Mouse (Mus musculus) MN1 (cell line): ENCODE results near the gene Krtap10-10.
"Not testable (repeated sequence)": the region's sequence is repeated elsewhere in the genome, so short reads cannot be mapped to it uniquely, and the experiment has no call there.

Source experiments
- DNase-seq: peaks from one replicate; pipeline ENCODE4 v3.0.0-alpha.2; 2016; ENCODE audit warnings: low spot score

Gene Krtap10-10

GRCm38 (mm10) chr10:77835647-77836046 is at the start of gene Krtap10-10:
Krtap10-10 (plus strand) TSS chr10:77835947.
- no peak for DNase-seq

- peak; percentile 42 for DNase-seq
These were observed 47.9 kb upstream of the Krtap10-10 start, which contains the start of gene Gm7137 for GRCm38 (mm10) chr10:77787876-77788275. Gm7137 (minus strand) TSS chr10:77788200.

- DNase-seq, result no peak
These were observed 47.1 kb upstream of the Krtap10-10 start for GRCm38 (mm10) chr10:77788621-77789020.

- DNase-seq, result no peak
These were observed 40.8 kb upstream of the Krtap10-10 start, which contains the start of gene Gm9639 for GRCm38 (mm10) chr10:77794976-77795375. Gm9639 (minus strand) TSS chr10:77795076.

GRCm38 (mm10) chr10:77797677-77798076 is 38.1 kb upstream of the Krtap10-10 start:
- DNase-seq, result no peak

DNA sequence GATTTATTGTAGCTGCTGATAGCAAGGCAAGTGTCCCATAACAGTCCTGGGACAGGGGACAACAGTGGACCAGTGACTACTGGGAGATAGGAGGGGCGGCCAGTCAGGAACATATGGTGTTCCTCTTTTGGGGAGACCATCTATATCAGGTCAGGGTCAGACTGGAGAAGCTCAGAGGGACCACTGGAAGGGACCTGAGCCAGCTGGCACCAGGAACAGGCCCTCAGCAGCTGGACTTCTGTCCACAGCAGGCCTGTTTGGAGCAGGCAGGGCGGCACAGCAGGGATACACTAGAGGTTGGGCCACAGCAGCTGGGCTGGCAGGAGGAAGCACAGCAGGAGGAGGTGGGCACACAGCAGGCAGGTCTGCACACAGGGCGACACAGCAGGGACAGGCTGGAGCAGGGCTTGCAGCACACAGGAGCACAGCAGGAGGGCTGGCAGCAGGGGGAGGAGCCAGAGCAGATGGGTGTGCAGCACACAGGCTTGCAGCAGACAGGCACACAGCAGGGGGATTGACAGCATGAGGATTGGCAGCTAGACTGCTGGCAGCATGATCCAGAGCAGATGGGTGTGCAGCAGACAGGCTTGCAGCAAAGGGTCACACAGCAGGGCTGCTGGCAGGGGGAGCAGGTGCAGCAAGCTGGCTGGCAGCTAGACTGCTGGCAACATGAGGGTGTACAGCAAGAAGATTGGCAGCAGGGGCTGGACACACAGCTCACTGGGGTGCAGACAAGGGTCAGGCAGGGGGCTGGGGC is 37.4 kb upstream of the Krtap10-10 start:
- DNase-seq, result not testable (repeated sequence)

- DNase-seq, result no peak
These were observed 36.7 kb upstream of the Krtap10-10 start, which contains the start of gene Gm19668 for GRCm38 (mm10) chr10:77798921-77799508. Gm19668 (minus strand) TSS chr10:77799133.

DNA sequence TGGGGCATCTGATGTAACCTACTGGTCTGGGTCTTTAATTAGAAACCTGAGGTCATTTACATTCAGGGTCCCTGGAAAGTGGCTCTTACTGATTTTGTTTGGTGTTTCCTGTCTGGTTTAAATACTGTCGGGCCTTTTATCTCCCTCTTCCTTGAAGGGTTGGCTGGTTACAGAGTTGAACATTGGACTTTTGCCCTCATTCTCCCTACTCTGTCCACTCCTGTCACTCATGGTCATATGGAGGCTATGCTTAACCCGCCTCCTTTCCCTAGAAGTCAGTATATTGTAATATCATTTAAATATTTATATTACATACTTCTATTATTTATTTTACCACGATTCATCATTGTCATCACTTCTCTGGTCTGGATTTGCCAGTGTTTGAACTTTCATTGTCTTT is 31.7 kb upstream of the Krtap10-10 start:
- DNase-seq, result no peak

DNA sequence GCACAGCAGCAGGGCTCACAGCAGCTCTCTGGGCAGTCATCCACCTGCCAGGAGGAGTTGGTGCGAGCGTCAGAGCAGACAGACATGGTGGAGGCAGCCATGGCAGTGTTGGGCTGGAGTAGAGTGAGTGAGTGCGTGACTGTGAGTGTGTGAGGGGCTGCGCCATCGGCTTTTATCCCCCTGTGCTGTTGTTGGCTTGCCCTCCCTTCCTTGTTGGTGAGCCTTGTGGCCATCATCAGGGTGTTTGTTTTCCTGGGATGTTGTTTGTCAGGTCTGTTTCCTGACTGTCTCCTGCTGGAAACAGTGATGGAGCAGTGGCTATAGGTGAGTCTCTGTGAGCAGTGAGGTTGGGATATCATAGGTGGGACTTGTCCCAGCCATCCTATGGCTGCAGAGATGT is 24.0 kb upstream of the Krtap10-10 start, which contains the start of gene Gm9507:
TSS of gene Gm9507 (minus strand) at position 101 of the 400 bp plus-strand sequence.
- no peak for DNase-seq

GRCm38 (mm10) chr10:77814382-77814781 is 21.4 kb upstream of the Krtap10-10 start, which contains the start of gene Gm2696:
Gm2696 (plus strand) TSS chr10:77814682.
- no peak for DNase-seq

DNA sequence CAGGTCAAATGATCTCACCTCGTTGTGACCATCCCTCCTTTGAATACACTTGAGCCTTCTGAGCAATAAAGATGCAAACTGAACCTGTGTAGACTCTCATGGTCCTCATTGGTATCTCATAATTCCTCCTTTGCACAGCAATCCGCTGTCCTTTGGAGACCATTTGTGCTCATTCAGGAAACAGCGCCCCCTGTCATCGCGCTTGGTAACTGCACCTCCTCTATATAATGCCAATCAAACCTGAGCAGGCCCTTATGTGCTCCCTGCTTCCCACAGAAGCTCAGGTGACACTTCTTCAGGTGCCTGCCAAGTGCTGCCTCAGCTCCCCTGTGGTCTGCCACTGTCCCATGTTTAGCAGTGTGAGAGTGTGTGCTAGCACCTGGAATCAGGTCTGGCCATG is 20.2 kb upstream of the Krtap10-10 start:
- DNase-seq, result peak; percentile 57

DNA sequence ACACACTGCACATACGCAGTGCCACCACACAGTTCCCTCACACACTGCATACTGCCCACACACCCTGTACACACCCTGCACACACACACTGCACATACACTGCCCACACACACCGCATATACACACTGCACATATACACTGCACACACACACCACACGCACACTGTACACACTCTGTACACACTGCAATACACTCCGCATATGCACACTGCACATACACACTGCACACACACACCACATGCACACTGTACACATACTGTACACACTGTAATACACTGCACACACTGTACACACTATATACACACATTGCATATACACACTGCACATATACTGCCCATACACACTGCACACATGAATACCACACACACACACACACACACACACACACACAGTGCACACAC is 17.2 kb upstream of the Krtap10-10 start:
- no peak for DNase-seq

- DNase-seq, result no peak
These were observed 16.5 kb upstream of the Krtap10-10 start for GRCm38 (mm10) chr10:77819203-77819602.

DNA sequence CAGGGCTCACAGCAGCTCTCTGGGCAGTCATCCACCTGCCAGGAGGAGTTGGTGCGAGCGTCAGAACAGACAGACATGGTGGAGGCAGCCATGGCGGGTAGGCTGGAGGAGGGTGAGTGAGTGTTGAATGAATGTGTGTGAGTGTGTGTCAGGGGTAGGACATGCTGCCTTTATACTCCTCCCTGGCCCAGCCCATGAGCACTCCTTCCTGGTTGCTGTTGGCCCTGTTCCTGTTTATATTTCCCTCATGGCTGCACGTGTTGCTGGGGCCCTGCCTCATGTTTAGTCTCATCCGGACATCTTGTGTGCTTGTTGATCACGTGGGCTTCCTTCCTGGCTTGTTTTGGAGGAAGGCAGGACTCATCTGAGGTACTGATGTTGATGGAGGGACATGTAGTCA is 8.8 kb upstream of the Krtap10-10 start, which contains the start of gene Krtap10-4:
TSS of gene Krtap10-4 (minus strand) at position 145 of the 400 bp plus-strand sequence.
- DNase-seq, result peak; percentile 19

- no peak for DNase-seq
These were observed 3.3 kb downstream of the Krtap10-10 start for GRCm38 (mm10) chr10:77839006-77839405.

DNA sequence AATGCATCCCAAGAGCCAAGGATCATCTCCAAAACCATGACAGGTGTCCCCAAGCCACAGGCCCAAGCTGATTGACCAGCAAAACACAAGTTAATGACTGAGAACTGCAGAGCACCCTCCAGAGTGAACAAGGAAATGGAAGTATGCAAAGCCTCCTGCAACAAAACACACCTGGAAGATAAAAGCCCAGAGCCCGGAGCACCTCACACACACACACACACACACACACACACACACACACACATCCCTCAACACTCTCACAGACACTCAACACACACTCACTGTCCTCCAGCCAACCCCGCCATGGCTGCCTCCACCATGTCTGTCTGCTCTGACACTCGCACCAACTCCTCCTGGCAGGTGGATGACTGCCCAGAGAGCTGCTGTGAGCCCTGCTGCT is 10.8 kb downstream of the Krtap10-10 start, which contains the start of gene Gm36176:
TSS of gene Gm36176 (plus strand) at position 301 of the 400 bp plus-strand sequence.
- no peak for DNase-seq

- DNase-seq, result no peak
These were observed 11.2 kb downstream of the Krtap10-10 start for GRCm38 (mm10) chr10:77846961-77847360.

GRCm38 (mm10) chr10:77847538-77847937 is 11.8 kb downstream of the Krtap10-10 start:
- no peak for DNase-seq

- DNase-seq, result no peak
These were observed 16.8 kb downstream of the Krtap10-10 start, which contains the start of gene Gm10318 for GRCm38 (mm10) chr10:77852559-77852958. Gm10318 (plus strand) TSS chr10:77852859.

DNA sequence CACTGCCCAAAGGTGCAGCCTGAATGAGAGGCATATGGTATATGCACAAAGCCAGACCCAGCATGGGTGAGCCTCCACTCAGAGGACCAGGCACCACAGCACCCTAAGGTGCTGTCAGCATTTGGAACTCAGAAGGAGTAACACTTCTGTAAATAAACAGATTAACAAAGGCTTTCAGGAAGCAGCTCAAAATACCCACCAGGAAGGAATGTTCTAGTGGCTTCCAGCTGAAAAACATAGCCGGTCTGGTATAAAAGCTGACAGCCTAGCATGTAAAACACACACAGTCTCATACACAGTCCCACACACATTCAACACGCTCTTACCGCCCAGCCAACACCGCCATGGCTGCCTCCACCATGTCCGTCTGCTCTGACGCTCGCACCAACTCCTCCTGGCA is 25.9 kb downstream of the Krtap10-10 start, which contains the start of gene Gm3285:
TSS of gene Gm3285 (plus strand) at position 301 of the 400 bp plus-strand sequence.
- DNase-seq, result no peak

DNA sequence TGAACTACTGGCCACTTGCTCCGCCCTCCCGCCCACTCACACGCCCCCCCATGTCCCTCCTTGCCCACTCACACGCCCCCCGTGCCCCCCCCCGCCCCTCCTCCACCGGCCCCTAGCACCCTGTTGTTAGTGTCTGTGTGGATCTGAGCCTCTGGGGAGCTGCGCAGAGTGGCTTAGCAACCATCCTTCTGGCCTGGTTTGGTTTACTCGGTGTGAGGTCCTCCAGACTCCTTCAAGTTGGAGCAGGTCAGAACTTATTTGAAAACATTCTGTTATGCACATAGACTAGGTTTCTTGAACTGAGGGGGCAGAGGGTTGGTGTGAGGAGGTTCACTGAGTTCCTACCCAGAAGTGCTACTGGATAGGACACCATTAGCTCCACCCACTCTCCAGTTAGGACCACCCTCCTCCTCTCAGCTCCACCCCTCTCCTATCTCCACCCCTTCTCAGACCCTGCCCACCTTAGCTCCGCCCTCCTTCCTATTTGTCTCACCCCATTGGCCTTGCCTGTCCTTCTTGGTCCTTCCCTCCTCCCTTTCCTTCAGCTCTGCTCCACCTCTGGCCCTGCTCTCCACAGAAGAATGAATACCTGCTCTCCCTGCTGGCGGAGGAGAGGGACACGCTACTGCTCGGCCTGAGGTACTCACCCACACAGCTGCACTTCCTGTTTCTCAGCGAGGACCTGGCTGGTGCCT is 28.5 kb downstream of the Krtap10-10 start:
- DNase-seq, result peak; percentile 87

DNA sequence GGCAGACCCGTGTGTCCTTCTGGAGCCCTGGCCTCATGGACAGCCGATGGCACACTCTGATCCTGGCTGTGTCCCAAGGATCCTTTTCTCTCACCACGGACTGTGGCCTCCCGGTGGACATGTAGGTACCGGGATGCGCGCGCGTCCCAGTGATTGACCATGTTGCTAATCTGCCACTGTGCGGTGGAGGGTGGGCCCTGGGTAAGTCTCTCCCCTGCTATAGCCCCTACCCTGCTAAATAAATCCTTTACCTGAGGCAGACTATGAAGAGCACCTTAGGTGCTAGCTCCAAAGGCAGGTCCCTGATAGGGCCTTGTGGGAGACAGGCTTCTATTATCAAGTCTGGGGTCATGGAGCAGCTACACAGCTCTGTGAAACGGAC is 29.0 kb downstream of the Krtap10-10 start:
- DNase-seq, result no peak
